Mouse (Mus musculus): Measurements from ENCODE around the gene Trp53. TPM values are rescaled to one million over a fixed set of nuclear protein-coding genes. Genes with fewer than 3 reads are reported as not detected.
"Not testable (repeated sequence)": the region's sequence is repeated elsewhere in the genome, so short reads cannot be mapped to it uniquely, and the experiment has no call there.

Trp53 gene
- polyA plus RNA-seq, 1 experiment, result 38.4 TPM

DNA sequence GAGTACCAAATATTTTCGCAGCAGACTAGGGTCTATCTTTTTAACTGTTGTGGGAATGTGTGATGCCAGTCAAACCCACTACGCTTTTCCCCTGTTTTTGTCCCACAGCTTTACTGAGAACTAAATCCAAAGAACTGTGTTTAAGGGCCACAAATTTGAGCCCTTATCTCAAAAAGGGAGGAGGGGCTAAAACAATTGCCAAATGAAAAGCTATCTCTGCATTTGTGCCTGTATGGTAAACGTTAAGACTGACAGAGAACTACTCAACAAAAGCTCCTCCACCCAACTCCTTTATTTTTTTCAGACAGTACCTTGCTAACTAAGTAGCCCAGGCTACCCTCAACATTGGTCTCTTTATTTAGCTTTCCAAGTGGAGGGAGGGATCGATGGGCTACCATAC is 12.6 kb downstream of the Trp53 start:
- DNase-seq (ENCODE audit: extremely low spot score in 1 of 2, low spot score in 1 of 2), result no peak

GRCm38 (mm10) chr11:69594853-69595252 is 14.7 kb downstream of the Trp53 start:
- no peak for DNase-seq (ENCODE audit: extremely low spot score in 1 of 2, low spot score in 1 of 2)

- DNase-seq (ENCODE audit: extremely low spot score in 1 of 2, low spot score in 1 of 2), result no peak
Observed at GRCm38 (mm10) chr11:69599436-69599835, 19.3 kb downstream of the Trp53 start.

- DNase-seq (ENCODE audit: extremely low spot score in 1 of 2, low spot score in 1 of 2), result peak in 1 of 2 experiments; percentile 83
Observed at GRCm38 (mm10) chr11:69600098-69600497, 19.9 kb downstream of the Trp53 start.

- no peak for DNase-seq (ENCODE audit: extremely low spot score in 1 of 2, low spot score in 1 of 2)
Observed at GRCm38 (mm10) chr11:69601768-69602167, 21.6 kb downstream of the Trp53 start.

DNA sequence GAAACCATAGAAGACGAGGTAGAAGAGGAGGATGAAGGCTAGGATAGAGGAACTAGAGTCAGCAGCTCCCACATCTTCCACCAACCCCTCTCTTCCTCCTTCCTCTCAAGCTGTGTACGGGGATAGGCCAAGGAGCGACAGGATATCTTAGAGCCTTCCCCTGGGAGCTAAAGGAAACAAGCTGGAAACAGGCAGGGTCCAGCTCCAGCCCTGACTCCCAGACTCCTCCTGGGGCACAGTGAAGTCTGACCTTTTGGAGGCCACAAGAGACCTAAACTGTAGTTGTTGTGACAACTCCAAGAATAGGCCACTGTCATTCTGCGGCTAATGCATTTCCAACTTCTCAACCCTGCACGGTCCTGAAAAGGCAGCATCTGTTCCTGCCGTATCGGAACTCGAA is 23.4 kb downstream of the Trp53 start:
- DNase-seq (ENCODE audit: extremely low spot score in 1 of 2, low spot score in 1 of 2), result no peak

DNA sequence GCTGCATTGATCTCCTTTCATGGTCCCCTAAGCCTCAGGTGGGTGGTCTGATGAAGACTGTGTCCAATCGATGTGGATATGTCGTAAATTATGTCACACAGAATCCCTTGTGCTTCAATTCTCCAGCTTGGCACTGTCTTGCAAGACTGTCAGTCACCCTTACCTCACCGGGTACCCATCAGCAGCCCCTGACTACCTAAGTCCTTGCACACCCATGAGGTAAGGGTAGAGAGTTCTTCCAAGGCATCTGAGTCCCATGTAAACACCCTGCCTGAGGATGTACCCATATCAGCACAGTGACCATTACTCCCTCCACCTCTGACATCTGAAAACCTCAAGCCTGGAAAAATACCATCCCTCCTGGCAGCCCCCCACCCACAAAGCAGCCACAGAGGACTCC is 24.2 kb downstream of the Trp53 start:
- no peak for DNase-seq (ENCODE audit: extremely low spot score in 1 of 2, low spot score in 1 of 2)

GRCm38 (mm10) chr11:69604795-69605664 is 24.9 kb downstream of the Trp53 start:
- DNase-seq (ENCODE audit: extremely low spot score in 1 of 2, low spot score in 1 of 2), result peak in 1 of 2 experiments; percentile 35

DNA sequence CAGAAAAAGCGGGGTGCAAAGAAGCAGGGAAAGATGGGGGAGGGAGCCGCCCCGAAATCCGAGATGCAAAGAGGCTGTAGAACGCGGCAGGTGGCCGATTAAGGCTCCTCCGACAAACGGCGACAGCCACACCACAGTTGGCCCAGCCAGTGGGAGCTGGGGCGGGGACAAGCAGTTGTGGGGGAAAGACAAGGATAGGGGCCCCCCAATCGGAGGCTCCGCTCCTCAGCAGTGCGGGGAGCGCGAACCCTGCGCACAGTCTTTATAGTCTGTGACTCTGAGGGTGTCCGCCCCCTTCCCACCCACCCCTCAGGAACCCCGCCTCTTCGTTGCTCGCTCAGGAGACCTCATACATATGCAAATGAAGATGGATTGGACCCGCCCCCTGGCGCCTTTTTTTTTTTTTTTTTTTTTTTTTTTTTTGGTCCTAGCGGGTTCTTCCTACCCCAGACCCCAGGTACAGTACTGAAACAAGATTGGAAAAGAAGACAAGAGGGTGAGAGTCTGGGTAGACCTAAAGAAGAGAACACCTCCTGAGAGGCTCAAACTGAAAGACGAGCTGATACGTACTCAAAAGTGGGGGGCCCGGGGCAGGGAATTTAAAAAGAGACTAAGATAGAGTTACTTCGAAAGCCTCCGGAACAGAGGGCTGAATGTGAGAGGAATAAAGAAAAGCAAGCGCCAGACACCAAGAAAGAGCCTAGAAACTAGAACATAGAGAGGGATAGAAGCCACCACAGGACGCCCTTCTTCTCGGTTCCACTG is 25.7 kb downstream of the Trp53 start, which contains the start of gene Atp1b2:
TSS of gene Atp1b2 (minus strand) at position 217 of the 765 bp plus-strand sequence.
- peak; percentile 43 to 80 for DNase-seq (ENCODE audit: extremely low spot score in 1 of 2, low spot score in 1 of 2)

DNA sequence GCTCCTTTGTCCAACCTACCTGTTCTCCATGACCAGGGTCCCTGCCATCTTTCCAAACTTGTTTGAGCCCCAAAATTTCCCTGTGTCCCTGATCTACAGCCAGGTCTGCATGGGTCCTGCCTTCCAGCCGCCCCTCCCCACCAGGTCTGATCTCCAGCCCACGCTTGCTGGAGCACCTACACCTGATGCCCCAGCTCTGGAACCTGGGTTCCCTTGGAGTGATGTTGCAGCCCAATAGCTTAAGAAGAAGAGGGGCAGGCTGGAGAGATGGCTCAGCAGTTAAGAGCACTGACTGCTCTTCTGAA is 26.3 kb downstream of the Trp53 start:
- DNase-seq (ENCODE audit: extremely low spot score in 1 of 2, low spot score in 1 of 2), result no peak

GRCm38 (mm10) chr11:69606832-69607231 is 26.7 kb downstream of the Trp53 start:
- no peak for DNase-seq (ENCODE audit: extremely low spot score in 1 of 2, low spot score in 1 of 2)

DNA sequence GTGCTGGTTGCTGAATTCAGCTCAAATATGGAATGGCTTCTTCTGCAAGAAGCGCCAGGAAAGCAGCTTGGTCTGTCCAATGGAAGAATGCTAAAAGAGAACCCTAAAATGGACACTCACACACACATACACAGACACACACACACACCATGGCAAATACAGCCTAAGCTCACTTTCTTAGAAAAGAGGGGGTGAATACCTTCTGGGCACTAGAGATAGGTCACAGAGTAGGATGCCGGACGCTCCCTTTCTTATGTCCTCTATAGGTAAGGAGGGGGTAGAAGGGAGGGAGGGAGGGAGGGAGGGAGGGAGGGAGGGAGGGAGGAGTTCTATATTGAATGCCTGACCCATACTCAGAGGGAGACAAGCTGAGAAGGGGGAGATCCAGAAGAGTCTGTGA is 28.4 kb downstream of the Trp53 start:
- no peak for DNase-seq (ENCODE audit: extremely low spot score in 1 of 2, low spot score in 1 of 2)

DNA sequence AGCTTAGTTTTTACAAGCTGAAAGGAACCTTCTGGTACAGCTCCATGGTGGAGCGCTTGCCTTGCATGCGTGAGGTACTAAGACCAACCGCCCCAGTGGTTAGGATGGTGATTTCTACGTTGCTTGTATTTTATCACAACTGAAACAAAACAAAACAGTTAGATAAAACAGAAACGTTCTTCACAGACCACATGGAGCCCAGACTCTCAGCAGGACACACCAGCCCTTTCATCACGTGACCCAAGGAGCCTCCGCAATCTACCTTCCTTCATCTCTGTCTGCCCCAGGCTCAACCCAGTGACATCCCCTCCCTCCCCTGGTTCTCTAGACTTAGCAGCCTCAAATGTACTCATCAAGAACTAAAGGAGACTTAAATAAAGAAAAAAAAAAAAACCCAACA is 29.3 kb downstream of the Trp53 start:
- DNase-seq (ENCODE audit: extremely low spot score in 1 of 2, low spot score in 1 of 2), result no peak

DNA sequence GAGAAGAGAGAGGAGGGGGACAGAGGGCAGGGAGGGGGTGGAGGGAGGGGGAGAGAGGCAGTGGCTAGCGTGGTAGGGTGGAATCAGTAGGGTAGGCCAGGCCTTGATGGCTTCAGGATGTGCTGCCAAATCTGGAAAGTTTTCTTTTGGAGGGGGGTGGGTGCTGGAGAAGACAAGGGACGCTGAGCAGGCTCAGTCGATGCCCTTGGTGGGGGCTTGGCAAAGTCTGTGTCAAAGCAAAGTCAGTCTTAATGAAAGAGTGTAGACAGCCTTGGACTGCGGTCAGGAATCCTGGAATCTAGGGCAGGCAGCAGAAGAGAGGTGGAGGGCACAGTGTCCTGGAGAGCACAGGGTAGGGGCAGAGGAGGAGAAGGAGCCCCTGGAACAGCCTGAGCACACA is 30.7 kb downstream of the Trp53 start:
- no peak for DNase-seq (ENCODE audit: extremely low spot score in 1 of 2, low spot score in 1 of 2)

DNA sequence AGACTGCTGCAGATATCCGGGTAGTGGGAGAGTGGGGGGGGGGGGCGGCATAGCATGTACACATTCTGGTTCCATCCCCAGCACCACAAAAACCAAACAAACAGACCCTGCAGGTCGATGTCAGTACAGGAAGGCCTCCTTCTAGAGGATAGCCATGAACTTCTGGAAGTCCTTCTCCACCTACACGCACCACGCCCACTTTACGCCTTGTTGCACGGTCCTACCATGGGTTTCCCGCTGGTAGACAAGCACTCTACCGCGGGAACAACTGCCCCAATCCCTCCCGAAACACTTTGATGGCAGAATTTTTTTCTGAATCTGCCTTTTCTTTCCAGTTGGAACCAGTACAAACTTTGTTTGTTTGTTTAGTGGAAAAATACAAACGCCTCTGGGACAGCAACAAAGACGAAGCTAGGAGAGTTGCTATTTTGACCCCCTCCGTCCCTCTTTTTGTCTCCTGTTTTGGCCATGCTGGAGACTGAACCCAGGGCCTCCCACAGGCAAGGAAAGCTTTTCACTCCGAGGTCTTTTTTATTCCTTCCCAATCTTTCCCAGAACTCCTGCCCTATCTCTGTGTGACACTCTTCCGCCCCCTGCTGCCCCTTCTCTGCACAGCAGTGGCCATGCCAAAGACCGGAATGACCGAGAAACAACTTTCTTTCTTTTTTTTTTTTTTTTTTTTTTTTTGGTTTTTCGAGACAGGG is 33.5 kb downstream of the Trp53 start:
- peak in 1 of 2 experiments; percentile 88 for DNase-seq (ENCODE audit: extremely low spot score in 1 of 2, low spot score in 1 of 2)

GRCm38 (mm10) chr11:69614257-69614588 is 34.1 kb downstream of the Trp53 start:
- not testable (repeated sequence) for DNase-seq (ENCODE audit: extremely low spot score in 1 of 2, low spot score in 1 of 2)

- DNase-seq (ENCODE audit: extremely low spot score in 1 of 2, low spot score in 1 of 2), result no peak
Observed at GRCm38 (mm10) chr11:69616781-69617180, 36.6 kb downstream of the Trp53 start.

DNA sequence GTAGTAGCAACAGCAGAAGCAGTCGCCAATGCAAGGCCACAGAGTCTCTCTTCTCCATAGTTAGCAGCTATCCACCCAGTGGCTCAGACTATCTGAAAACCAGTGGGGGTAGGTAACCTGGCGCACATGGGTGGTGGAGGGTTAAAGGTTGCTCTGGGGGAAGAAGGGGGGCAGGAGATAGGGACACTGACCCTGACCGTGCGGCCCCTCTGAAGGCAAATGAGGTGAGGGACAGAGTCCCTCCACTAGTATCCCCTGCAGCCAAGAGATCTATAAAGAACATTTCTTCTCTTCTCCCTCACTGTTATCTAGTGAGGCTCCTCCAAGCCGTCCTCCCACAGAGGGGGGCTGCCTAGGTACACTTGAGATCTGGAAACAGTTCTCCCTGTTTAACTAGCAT is 37.6 kb downstream of the Trp53 start, which contains the start of gene Shbg:
TSS of gene Shbg (minus strand) at position 101 of the 400 bp plus-strand sequence.
- no peak for DNase-seq (ENCODE audit: extremely low spot score in 1 of 2, low spot score in 1 of 2)

DNA sequence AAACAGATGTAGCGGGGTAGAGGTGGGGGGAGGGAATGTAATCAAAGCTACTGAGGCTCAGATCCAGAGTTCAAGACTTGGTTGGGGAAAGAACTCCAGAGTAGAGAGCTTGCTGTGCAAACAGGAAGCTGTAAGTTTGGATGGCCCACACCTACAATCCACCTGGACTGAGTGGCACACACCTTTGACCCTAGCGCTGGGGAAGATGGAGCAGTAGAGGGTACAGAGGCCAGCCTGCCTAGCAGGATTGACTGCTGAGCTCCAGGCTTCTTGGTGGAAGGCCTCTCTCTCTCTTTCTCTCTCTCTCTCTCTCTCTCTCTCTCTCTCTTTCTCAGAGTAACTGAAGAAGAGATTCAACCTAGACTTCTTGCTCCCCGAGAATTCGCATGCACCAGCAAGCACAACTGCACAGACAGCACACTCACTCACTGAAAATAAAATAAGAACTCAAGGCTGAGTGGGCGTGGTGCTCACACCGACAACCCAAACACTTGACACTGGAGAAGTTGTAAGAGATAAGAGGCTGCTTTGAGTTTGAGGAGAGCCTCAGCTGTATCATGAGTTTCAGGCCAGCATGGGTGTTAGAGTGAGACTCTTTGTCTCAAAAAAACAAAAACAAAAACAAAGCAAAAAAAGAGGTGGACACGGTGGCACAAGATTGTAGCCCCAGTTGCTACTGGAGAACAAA is 40.4 kb downstream of the Trp53 start:
- no peak for DNase-seq (ENCODE audit: extremely low spot score in 1 of 2, low spot score in 1 of 2)

GRCm38 (mm10) chr11:69621571-69622268 is 41.6 kb downstream of the Trp53 start, which contains the start of gene Sat2:
Gene Sat2 (plus strand): TSS chr11:69622024.
- no peak for DNase-seq (ENCODE audit: extremely low spot score in 1 of 2, low spot score in 1 of 2)

Measured in frontal cortex, adult 2 months (tissue).